Mouse (Mus musculus) liver, adult 2 months (tissue): Measurements from ENCODE around the gene Zfp493. TPM values are rescaled to one million over a fixed set of nuclear protein-coding genes. Genes with fewer than 3 reads are reported as not detected.
"Not testable (repeated sequence)": the region's sequence is repeated elsewhere in the genome, so short reads cannot be mapped to it uniquely, and the experiment has no call there.

Source experiments
- DNase-seq: peaks from one replicate; pipeline ENCODE4 v3.0.0-alpha.2; 2011; ENCODE audit warnings: low read depth, low spot score; ENCODE audit errors: extremely low read depth
- H3K27ac ChIP-seq: fragments of 200-500 bp; replicated peaks from 2 replicates; pipeline ENCODE4 v1.5.1; 2012; ENCODE audit warnings: low read depth, mild to moderate bottlenecking, control low read depth, inconsistent platforms, low read length; ENCODE audit not compliant: insufficient read depth
- H3K27me3 ChIP-seq: fragments of 200-500 bp; 2 replicates; pipeline ENCODE4 v1.6.1; 2012; ENCODE audit warnings: mild to moderate bottlenecking, moderate library complexity, low read length, inconsistent platforms; ENCODE audit not compliant: control insufficient read depth, insufficient read depth
- H3K36me3 ChIP-seq: fragments of 200-500 bp; 2 replicates; pipeline ENCODE4 v1.6.1; 2012; ENCODE audit warnings: low read length, inconsistent platforms; ENCODE audit not compliant: control insufficient read depth, insufficient read depth
- H3K4me1 ChIP-seq: fragments of 200-500 bp; 2 replicates; pipeline ENCODE4 v1.6.1; 2011; ENCODE audit warnings: low read length; ENCODE audit not compliant: control insufficient read depth, insufficient read depth
- H3K4me3 ChIP-seq: fragments of 200-500 bp; 2 replicates; pipeline ENCODE4 v1.5.1; 2011; ENCODE audit warnings: low read depth, mild to moderate bottlenecking, control low read depth, low read length, moderate library complexity; ENCODE audit not compliant: insufficient read depth
- H3K79me2 ChIP-seq: fragments of 200-500 bp; 2 replicates; pipeline ENCODE4 v1.6.1; 2012; ENCODE audit warnings: inconsistent platforms, mild to moderate bottlenecking, low read length, moderate library complexity; ENCODE audit not compliant: control insufficient read depth, insufficient read depth
- H3K9ac ChIP-seq: fragments of 200-500 bp; 2 replicates; pipeline ENCODE4 v1.6.1; 2012; ENCODE audit warnings: low read depth, mild to moderate bottlenecking, control low read depth, inconsistent platforms, low read length
- CTCF ChIP-seq: fragments of 200-500 bp; IDR thresholded peaks from 2 replicates; pipeline ENCODE4 v1.5.1; 2011; ENCODE audit warnings: low read depth, low read length, control low read depth
- POLR2A ChIP-seq: fragments of 200-500 bp; IDR thresholded peaks from 2 replicates; pipeline ENCODE4 v1.6.1; 2011; ENCODE audit warnings: low read length, control low read depth; ENCODE audit not compliant: insufficient read depth; ENCODE audit errors: extremely low read depth
- WGBS: fragments of 180-500 bp; shearing (Covaris S2); methylation state at CpG from one replicate; pipeline ENCODE4 v1.1.7; 2018; 5-methylcytosine and 5-hydroxymethylcytosine counted together
- polyA plus RNA-seq: library from polyadenylated mRNA; depleted of rRNA; stranded (reverse); fragments of >200 nt; gene quantifications from 2 replicates; pipeline ENCODE4 v1.2.3, GENCODE M21; 2012
- total RNA-seq: library from RNA; depleted of rRNA; stranded (reverse); fragments of >200 nt; gene quantifications from 2 replicates; pipeline ENCODE4 v1.2.3, GENCODE M21; 2014

Zfp493 gene
- total and polyA plus RNA-seq, 2 experiments = 0.81 to 2.0 TPM

DNA sequence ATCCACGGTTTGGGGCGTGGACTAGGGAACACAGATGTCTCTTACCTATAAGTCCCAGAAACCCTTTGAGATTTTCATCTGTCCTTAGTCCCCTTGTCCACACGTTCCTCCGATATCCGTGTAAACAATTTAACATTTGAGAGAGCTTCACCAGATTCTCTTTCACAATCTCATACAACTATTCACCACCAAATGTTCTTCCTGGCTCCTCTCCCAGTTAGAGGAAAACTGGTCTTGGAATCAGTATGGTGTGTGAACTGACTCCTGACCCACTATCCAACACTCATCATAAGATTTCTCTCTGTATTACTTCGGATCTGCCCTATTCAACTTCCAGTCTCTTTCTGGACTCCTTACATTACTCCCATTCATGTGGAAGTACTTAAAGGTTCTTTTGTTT lies 23.7 kb upstream of the Zfp493 start:
- H3K4me1 ChIP-seq = no peaks in the 10 kb centered on the region; the same call in 1 of the 2 replicates
- no peak overlapping the region for H3K9ac ChIP-seq
- TF ChIP-seq POLR2A = no peak
- no peak for TF ChIP-seq CTCF
- no peak overlapping the region for H3K27ac ChIP-seq
- no peaks in the 10 kb centered on the region for H3K79me2 ChIP-seq
- DNase-seq = no peak
- 71% methylated on average over 6 of the region's 6 CpGs for WGBS
- H3K4me3 ChIP-seq = no peak overlapping the region
- H3K27me3 ChIP-seq = no peaks in the 10 kb centered on the region
- H3K36me3 ChIP-seq = peaks cover 6% of the 10 kb centered on the region

DNA sequence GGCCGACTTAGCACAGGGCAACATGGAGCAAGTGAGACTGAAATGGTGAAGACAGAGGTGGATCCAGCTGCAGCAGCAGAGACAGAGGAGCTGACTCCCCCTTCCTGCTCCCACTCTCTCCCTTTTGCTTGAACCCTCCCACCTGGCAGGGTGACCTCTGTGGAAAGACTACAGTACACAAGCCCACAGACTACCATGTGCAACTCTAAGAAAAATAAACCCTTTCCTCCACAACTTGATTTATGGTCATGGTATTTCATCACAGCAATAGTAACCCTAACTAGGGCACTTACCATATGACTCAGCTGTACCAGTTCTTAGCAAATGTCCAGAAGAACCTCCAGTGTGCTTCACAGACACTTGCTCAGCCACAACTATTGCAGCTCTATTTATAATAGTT lies 19.5 kb upstream of the Zfp493 start:
- no peak for DNase-seq
- Histone ChIP-seq H3K36me3 (no peaks in the 10 kb centered on the region), H3K9ac (no peak overlapping the region), H3K4me3 (no peak overlapping the region), H3K79me2 (no peaks in the 10 kb centered on the region), H3K27ac (no peak overlapping the region), H3K27me3 (no peaks in the 10 kb centered on the region), H3K4me1 (no peaks in the 10 kb centered on the region)
- TF ChIP-seq POLR2A (no peak), CTCF (no peak)
- WGBS = 74% methylated on average over 1 of the region's 1 CpGs

GRCm38 (mm10) chr13:67763031-67763768 lies 16.3 kb upstream of the Zfp493 start:
- H3K79me2 ChIP-seq = no peaks in the 10 kb centered on the region
- no peak for DNase-seq
- H3K4me3 ChIP-seq = no peak overlapping the region
- H3K4me1 ChIP-seq = no peaks in the 10 kb centered on the region
- no peaks in the 10 kb centered on the region for H3K27me3 ChIP-seq
- H3K27ac ChIP-seq = no peak overlapping the region
- TF ChIP-seq CTCF (no peak), POLR2A (no peak)
- no peak overlapping the region for H3K9ac ChIP-seq
- H3K36me3 ChIP-seq = no peaks in the 10 kb centered on the region
- WGBS = 77% methylated on average over 2 of the region's 2 CpGs

GRCm38 (mm10) chr13:67791921-67792455 lies 12.5 kb downstream of the Zfp493 start:
- no peak for DNase-seq
- 91% methylated on average over 10 of the region's 10 CpGs for WGBS

GRCm38 (mm10) chr13:67798618-67799017 lies 19.1 kb downstream of the Zfp493 start:
- Histone ChIP-seq H3K4me3 (no peak overlapping the region), H3K4me1 (no peaks in the 10 kb centered on the region), H3K36me3 (no peaks in the 10 kb centered on the region), H3K9ac (no peak overlapping the region), H3K27me3 (no peaks in the 10 kb centered on the region), H3K79me2 (no peaks in the 10 kb centered on the region), H3K27ac (no peak overlapping the region)
- TF ChIP-seq POLR2A (no peak), CTCF (no peak)
- no peak for DNase-seq
- 86% methylated on average over 3 of the region's 3 CpGs for whole genome bisulfite sequencing

More at GRCm38 (mm10) chr13:67791921-67792455, 12.5 kb downstream of the Zfp493 start:
- Histone ChIP-seq H3K79me2 (no peaks in the 10 kb centered on the region), H3K27me3 (no peaks in the 10 kb centered on the region), H3K36me3 (peaks cover 5% of the 10 kb centered on the region), H3K4me1 (no peaks in the 10 kb centered on the region), H3K4me3 (no peak overlapping the region), H3K27ac (no peak overlapping the region), H3K9ac (no peak overlapping the region)
- no peak for TF ChIP-seq CTCF
- TF ChIP-seq POLR2A = no peak

- H3K4me1 ChIP-seq, H3K4me3 ChIP-seq, H3K9ac ChIP-seq, H3K79me2 ChIP-seq, H3K27ac ChIP-seq, H3K27me3 ChIP-seq, DNase-seq, H3K36me3 ChIP-seq: not testable (repeated sequence)
- WGBS = 88% methylated on average over 3 of the region's 3 CpGs
Measured at GRCm38 (mm10) chr13:67799151-67799550, 19.7 kb downstream of the Zfp493 start.
